Mouse (Mus musculus) cerebellum, adult 11-12 months (tissue): Measurements from ENCODE around the gene Apol6.

ENCODE experiments used
- DNase-seq: peaks from one replicate; pipeline ENCODE4 v3.0.0; 2022

Gene Apol6

GRCm38 (mm10) chr15:77044597-77045320 is at the start of gene Apol6:
TSS of gene Apol6 (plus strand) at chr15:77044729.
- DNase-seq: no peak

GRCm38 (mm10) chr15:76998048-76998447 is 46.5 kb upstream of the Apol6 start:
- DNase-seq: no peak

- DNase-seq: no peak
Measured at GRCm38 (mm10) chr15:76998878-76999588, 45.5 kb upstream of the Apol6 start.

DNA sequence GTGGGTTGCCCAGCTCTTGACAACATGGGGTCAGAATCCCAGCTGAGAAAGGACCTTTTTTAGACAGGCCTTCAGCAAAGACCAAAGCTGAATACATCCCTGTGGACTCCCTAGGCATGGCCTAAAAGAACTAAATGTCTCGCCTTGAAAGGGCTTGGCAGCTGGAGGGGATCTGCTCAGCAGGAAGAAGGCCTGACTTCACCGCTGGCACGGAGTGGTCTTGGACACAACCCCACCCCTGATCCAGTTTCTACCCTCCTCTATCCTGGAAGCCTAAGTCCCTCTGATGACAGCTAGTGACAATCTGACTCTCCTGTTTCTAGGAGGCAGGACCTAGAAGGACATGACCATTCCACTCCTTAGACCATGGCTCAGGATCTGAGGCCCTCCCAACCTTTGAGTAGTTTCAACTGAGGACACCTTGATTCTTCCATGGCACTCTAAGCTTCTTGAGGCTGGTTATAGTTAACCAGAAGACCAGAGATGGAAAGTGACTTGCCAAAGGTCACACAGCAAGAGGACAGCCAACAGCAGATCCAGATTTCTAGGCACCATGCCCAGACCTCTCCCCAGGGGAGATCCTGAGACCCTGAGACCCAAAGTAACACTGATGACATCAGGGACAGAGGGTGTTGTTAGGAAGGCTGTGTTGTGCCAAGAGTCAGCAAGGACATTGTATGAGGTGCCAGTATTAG is 41.2 kb upstream of the Apol6 start:
- DNase-seq: no peak

DNA sequence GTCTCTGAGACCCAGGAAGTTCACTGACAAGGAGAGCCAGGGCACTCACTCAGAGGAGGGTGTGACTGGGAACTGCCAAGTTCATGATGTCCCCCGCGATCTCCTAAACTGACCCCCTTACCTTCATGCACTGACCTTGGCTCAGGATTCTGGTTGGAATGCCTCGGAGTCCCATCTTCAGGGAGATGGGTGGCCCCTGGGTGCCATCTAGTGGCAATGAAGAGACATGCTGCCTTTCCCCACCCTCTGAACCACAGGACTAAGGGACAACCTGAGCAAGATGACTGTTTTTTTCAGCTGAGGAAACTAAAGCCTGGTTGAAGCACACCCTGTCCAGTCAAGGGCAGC is 40.7 kb upstream of the Apol6 start:
- DNase-seq: peak; percentile 51

DNA sequence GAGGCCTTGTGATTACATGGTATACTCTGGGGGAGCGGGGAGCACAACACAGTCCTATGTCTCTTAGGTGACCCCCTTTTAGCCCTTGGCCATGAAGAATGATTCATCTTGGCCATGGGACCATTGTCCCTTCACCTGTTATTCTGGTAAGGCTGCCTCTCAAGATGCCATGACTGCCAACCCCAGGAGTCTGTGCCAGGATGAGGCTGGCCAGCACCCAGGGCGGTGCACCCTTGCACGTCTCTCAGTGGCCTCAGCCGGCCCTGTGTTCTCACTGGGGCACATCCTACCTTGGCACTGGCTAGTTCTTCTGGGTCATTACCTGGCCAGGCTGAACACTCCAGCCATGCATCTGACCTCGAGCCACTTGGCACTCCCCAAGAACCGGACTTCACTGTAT is 35.7 kb upstream of the Apol6 start:
- no peak for DNase-seq

DNA sequence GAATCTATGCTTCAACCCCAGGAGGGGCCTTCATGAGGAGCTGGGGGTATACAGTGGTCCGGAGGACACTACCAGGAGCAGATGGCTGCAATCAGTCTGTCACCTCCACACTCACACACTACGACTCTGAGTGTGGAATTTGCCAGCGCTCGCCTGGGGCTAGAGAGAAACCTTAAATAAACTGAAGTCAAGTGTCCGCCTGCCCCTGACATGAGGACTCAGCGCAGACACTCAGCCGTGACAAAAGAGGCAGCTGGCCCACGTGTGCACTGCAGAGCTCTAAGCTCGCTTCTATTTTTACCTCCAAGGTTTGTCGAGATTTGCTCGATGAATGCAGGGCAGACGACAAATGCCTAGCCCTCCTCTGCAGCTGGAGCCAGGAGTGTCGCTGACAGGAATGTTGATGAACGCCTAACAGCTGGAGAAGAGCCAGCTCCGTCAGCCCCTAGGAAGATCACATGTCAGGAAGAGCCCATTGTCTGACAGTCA is 30.7 kb upstream of the Apol6 start:
- DNase-seq: no peak

DNA sequence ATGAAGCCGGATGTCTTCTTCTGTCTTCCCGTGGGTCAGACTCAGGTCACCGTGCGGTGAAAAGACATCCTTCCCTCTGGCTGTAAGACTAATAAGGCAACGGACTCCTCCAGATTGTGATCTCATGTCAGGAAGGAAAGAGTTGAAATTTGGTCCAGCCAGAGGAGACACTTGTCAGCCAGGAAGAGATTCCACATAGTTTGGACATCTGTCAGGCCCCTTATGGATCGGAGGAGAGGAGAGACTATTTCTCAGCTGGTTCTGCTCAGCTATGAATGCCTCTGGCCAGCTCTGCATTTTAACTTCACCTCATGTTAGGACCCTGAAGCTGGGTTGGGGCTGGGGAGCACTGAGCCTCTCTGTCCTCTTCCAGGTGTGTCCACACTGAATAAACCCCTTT is 30.1 kb upstream of the Apol6 start:
- no peak for DNase-seq

GRCm38 (mm10) chr15:77014985-77015384 is 29.5 kb upstream of the Apol6 start:
- no peak for DNase-seq

DNA sequence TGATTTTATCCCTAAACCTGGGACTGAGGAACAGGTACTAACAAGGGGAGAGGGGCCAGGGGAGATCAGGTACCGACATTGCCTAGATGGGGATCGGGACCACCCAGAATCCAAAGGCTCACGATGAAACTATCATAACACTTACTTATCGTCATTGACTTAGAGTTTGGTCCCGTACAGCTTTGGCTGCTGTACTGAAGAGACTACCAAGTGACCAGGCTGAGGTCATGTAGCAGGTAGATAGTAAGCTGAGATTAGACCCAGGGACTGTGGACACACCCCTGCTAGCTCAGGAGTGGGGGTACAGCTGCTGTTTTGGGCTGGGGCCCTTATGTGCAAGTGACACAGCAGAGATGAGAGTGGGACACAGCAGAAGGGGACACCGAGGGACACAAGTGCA is 28.0 kb upstream of the Apol6 start:
- DNase-seq: no peak

- no peak for DNase-seq
Measured at GRCm38 (mm10) chr15:77017897-77018296, 26.6 kb upstream of the Apol6 start.

DNA sequence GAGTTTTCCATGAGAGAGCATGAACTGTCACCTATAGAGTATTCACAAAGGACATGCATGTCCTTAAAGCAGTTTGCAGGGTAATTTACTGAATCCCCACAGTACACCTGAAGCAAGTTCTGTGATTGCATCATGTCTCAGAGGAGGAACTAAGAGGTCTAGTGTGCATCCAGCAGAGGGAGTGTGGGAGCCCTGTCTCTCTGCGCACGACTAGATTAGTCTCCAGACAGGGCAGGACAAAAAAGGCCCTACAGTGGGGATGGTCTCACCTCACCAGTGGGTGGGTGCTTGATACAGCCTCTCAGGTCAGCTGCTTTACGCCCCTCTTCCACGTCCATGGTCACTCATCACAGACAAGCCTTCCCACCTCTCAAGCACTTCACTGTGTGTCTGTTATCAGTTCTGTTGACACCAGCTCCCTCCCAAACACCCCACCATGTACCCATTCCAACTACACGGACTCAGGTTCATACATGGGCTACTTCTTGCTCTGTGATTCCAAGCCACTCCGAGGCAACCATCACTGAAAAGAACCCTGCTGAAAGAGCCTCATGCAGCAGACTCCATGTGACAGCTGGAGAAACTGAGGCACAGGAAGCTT is 25.7 kb upstream of the Apol6 start:
- no peak for DNase-seq

DNA sequence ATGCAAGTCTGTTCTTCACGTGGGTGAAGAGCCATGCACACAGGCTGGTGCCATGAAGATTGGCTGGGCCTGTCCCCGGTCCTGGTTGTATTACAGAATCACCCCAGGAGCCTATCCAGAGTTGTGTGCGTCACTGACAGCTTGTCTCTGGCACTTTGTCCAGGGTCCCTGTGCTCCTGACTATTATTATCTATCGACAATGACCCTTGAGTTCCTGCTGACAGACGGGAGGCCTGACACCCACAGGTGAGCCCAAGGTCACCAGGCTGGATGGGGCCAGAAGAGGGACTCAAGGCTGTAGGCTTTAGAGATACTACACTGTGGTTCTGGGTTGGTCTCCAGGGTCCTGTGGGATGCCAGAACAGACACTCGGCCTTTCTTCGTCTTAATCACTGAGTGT is 25.0 kb upstream of the Apol6 start:
- no peak for DNase-seq

- no peak for DNase-seq
Measured at GRCm38 (mm10) chr15:77020136-77020535, 24.4 kb upstream of the Apol6 start.

DNA sequence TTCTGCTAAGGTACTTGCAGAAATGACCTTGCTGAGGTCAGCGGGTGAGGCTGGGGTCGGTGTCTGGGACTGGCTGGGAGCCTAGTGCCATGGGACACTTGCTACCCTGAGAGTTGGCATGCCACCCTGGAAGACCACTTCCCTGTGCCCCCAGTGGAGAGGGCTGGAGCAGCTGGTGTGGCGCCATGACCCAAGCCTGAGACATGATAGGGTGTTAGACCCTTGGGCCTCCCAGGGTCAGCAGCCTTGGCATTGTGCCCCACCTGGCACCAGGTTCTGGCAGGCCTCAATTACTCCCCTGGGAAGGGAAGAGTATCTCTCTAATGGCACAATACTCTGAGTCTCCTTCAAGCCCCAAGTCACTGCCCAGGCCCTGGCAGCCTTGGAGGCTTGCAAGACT is 23.5 kb upstream of the Apol6 start:
- no peak for DNase-seq

GRCm38 (mm10) chr15:77021851-77022250 is 22.7 kb upstream of the Apol6 start:
- no peak for DNase-seq

- DNase-seq: peak; percentile 84
Measured at GRCm38 (mm10) chr15:77022401-77022957, 22.1 kb upstream of the Apol6 start.

- no peak for DNase-seq
Measured at GRCm38 (mm10) chr15:77025884-77026583, 18.5 kb upstream of the Apol6 start.

DNA sequence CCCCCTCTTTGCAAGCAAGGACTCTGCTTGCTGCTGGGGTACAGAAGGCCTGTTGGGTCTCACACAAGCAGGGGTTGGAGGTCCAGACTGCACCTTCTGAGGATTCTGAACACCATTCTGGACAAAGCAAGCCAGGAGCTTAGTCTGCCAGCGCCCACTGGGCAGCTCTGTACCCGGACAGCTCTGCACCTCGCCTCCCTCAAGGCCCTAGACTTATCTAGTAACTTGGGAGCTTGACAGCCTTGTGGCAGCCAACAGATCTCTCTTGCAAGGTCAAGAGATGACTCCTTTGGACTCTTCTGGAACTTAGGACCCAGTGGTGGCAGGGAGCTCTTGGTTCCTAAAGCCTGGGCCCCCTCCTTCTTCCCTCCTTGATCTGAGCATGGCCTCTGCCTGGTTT is 17.4 kb upstream of the Apol6 start:
- no peak for DNase-seq

- DNase-seq: no peak
Measured at GRCm38 (mm10) chr15:77027675-77028074, 16.9 kb upstream of the Apol6 start.

DNA sequence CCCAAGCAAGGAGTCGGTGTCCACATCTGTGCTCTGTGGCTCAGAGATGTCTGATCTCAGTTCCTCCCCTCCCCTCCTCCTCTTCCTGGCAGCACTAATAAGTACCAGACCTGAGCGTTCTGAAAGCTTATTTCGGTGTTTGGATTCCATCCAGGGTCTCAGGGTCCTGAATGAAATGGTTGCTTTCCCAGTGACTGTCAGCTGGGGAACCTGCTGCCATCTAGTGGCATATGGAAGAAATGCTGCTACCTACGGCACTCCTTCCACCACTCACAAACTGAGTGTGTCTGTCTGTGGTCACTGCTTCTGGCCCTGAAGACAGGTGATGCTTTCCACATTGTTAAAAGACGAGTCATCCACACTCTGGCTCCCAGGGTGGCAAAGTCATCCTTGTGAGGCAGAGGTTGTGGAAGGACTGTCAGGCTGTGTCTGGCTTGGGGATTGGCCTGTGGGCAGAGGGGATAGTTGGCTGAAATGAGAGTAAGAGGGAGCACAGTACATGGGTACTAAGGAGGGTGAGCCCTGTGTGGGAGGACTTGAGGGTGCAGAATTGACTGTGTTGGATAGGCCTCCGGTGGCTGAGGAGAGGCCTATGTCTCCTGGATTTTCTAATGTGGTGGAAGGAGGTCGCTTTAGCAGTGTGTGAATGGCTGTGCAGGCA is 15.1 kb upstream of the Apol6 start:
- peak; percentile 66 for DNase-seq

DNA sequence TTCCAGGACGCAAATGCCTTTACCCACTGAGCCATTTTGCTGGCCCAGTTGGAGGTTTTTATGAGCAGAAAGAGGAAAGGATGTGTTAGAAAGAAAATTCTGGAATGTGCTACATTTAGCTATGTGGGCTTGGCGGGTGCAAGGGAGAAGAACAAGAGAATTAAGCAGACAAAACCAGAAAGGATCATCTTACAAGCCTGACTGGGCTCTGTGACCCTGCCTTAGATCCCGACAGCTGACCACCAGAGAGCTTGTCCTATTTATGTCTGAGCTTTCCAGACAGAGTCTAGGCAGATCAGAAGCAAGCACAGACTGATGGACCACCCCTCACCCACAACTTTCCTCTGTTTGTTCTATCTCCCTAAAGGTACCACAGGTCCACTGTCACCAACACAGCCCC is 13.3 kb upstream of the Apol6 start:
- DNase-seq: no peak
